Comparison of ENCODE assay signal across 21 mouse cellular contexts in the genomic region with DNA sequence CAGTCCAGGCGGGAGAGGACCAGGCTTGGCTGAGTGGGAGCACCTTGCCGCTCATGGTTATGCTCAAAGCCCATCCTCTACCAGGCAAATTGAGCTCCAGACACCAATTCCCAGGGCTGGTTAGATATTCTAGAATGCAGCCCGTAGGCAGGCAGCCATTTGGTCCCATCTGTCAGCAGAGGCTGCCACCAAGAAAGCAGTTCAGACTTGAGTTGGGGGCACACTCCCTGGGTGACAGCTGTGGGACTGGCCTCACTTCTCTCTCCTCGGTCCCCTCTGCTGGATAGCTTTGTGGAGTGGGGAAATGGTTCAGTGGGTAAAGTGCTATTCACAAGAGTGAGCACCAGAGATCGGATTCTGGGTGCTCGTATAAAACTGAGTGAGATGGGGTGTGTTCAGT. TPM values are rescaled to one million over a fixed set of nuclear protein-coding genes. Genes with fewer than 3 reads are reported as not detected.
DNase-seq lines count a peak whose midpoint lies in the region; ATAC-seq lines count a peak whose summit lies in the region.
"Had no signal": no experiment of that assay in that cellular context is flagged by ENCODE, and none has a peak within 500 bp of the region (broad histone marks: within the 10 kb centered on the region; RNA-seq: fewer than 3 reads in every experiment).

No protein-coding gene starts in this region.

- no peaks in the 10 kb centered on the region for H3K27me3 ChIP-seq in forebrain, embryonic 15.5 days
- H3K27me3 ChIP-seq in forebrain, embryonic 13.5 days = no peaks in the 10 kb centered on the region
- no peaks in the 10 kb centered on the region for H3K27me3 ChIP-seq in neural tube, embryonic 12.5 days (replicated peaks)
- H3K27me3 ChIP-seq in neural tube, embryonic 15.5 days (replicated peaks) = no peaks in the 10 kb centered on the region
- H3K27me3 ChIP-seq in hindbrain, embryonic 13.5 days = no peaks in the 10 kb centered on the region
- H3K27me3 ChIP-seq: liver, embryonic 12.5 days; midbrain, embryonic 12.5 days had no signal

- H3K4me2 ChIP-seq in forebrain, embryonic 15.5 days (replicated peaks) = no peak overlapping the region
- no peak overlapping the region for H3K4me2 ChIP-seq in forebrain, embryonic 13.5 days
- no peak overlapping the region for H3K4me2 ChIP-seq in neural tube, embryonic 12.5 days (replicated peaks)
- H3K4me2 ChIP-seq in neural tube, embryonic 15.5 days = no peak overlapping the region
- no peak overlapping the region for H3K4me2 ChIP-seq in hindbrain, embryonic 13.5 days
- H3K4me2 ChIP-seq: heart, embryonic 12.5 days; limb, embryonic 13.5 days; liver, embryonic 12.5 days; midbrain, embryonic 12.5 days had no signal

- DNase-seq in adrenal gland, adult 2 months = no peak
- DNase-seq: cerebellum, adult 18-20 months; cerebellum, postnatal 36 days; embryo, embryonic 11 days; gastrocnemius, postnatal 14 days; heart, postnatal 10 days; kidney, postnatal 25 days; lung, adult 18-20 months; lung, postnatal 10 days had no signal

- peaks cover 5% of the 10 kb centered on the region for H3K4me1 ChIP-seq in forebrain, embryonic 15.5 days
- H3K4me1 ChIP-seq in forebrain, embryonic 13.5 days = 0 out of 2 replicates have a peak, but pooled peaks cover 8% of the 10 kb centered on the region
- peaks cover 9% of the 10 kb centered on the region for H3K4me1 ChIP-seq in neural tube, embryonic 12.5 days
- H3K4me1 ChIP-seq in neural tube, embryonic 15.5 days = peaks cover 14% of the 10 kb centered on the region
- H3K4me1 ChIP-seq in hindbrain, embryonic 13.5 days (replicated peaks) = peaks cover 20% of the 10 kb centered on the region
- H3K4me1 ChIP-seq: heart, embryonic 12.5 days; liver, embryonic 12.5 days had no signal

- no peak overlapping the region for H3K9ac ChIP-seq in forebrain, embryonic 15.5 days (replicated peaks)
- H3K9ac ChIP-seq in forebrain, embryonic 13.5 days = no peak overlapping the region
- H3K9ac ChIP-seq in neural tube, embryonic 12.5 days = no peak overlapping the region
- no peak overlapping the region for H3K9ac ChIP-seq in neural tube, embryonic 15.5 days (replicated peaks)
- no peak overlapping the region for H3K9ac ChIP-seq in hindbrain, embryonic 13.5 days
- H3K9ac ChIP-seq: heart, embryonic 12.5 days; limb, embryonic 13.5 days; liver, embryonic 12.5 days; midbrain, embryonic 12.5 days had no signal

- no peaks in the 10 kb centered on the region for H3K9me3 ChIP-seq in forebrain, embryonic 15.5 days
- no peaks in the 10 kb centered on the region for H3K9me3 ChIP-seq in forebrain, embryonic 13.5 days (replicated peaks)
- H3K9me3 ChIP-seq in neural tube, embryonic 12.5 days = no peaks in the 10 kb centered on the region
- H3K9me3 ChIP-seq in neural tube, embryonic 15.5 days (replicated peaks) = no peaks in the 10 kb centered on the region
- no peaks in the 10 kb centered on the region for H3K9me3 ChIP-seq in hindbrain, embryonic 13.5 days
- H3K9me3 ChIP-seq: heart, embryonic 12.5 days; limb, embryonic 13.5 days; liver, embryonic 12.5 days; midbrain, embryonic 12.5 days had no signal

- peak overlapping the region; percentile 47 for H3K27ac ChIP-seq in forebrain, embryonic 15.5 days (replicated peaks)
- no peak overlapping the region for H3K27ac ChIP-seq in forebrain, embryonic 13.5 days
- 0 out of 2 replicates have a peak overlapping the region, but pooled peaks have one; percentile 7 for H3K27ac ChIP-seq in neural tube, embryonic 12.5 days
- no peak overlapping the region for H3K27ac ChIP-seq in neural tube, embryonic 15.5 days (replicated peaks)
- peak overlapping the region; percentile 10 for H3K27ac ChIP-seq in hindbrain, embryonic 13.5 days
- H3K27ac ChIP-seq: layer of hippocampus, adult 2 months; limb, embryonic 13.5 days; liver, embryonic 12.5 days had no signal

- H3K36me3 ChIP-seq in forebrain, embryonic 15.5 days = no peaks in the 10 kb centered on the region
- H3K36me3 ChIP-seq in forebrain, embryonic 13.5 days (ENCODE audit: poor library complexity, severe bottlenecking) = no peaks in the 10 kb centered on the region
- peaks cover 4% of the 10 kb centered on the region; the same call in 1 of the 2 replicates for H3K36me3 ChIP-seq in neural tube, embryonic 12.5 days
- no peaks in the 10 kb centered on the region for H3K36me3 ChIP-seq in neural tube, embryonic 15.5 days
- H3K36me3 ChIP-seq in hindbrain, embryonic 13.5 days = no peaks in the 10 kb centered on the region
- H3K36me3 ChIP-seq: heart, embryonic 12.5 days; limb, embryonic 13.5 days; liver, embryonic 12.5 days; midbrain, embryonic 12.5 days had no signal

- H3K4me3 ChIP-seq in forebrain, embryonic 15.5 days = no peak overlapping the region
- no peak overlapping the region for H3K4me3 ChIP-seq in forebrain, embryonic 13.5 days
- no peak overlapping the region for H3K4me3 ChIP-seq in neural tube, embryonic 12.5 days
- no peak overlapping the region for H3K4me3 ChIP-seq in neural tube, embryonic 15.5 days (replicated peaks)
- H3K4me3 ChIP-seq in hindbrain, embryonic 13.5 days = no peak overlapping the region
- H3K4me3 ChIP-seq: heart, embryonic 12.5 days; layer of hippocampus, adult 2 months; limb, embryonic 13.5 days; liver, embryonic 12.5 days; midbrain, embryonic 12.5 days had no signal

- 70% methylated on average over 6 of the region's 6 CpGs for WGBS in forebrain, embryonic 15.5 days
- 81% methylated on average over 6 of the region's 6 CpGs for WGBS in forebrain, embryonic 13.5 days
- 65% methylated on average over 6 of the region's 6 CpGs for WGBS in neural tube, embryonic 12.5 days
- 42% methylated on average over 6 of the region's 6 CpGs for WGBS in neural tube, embryonic 15.5 days
- WGBS in hindbrain, embryonic 13.5 days = 46% methylated on average over 6 of the region's 6 CpGs

- ATAC-seq in forebrain, embryonic 15.5 days (replicated peaks) = no peak; the same call in 1 of the 2 replicates
- no peak for ATAC-seq in forebrain, embryonic 13.5 days
- ATAC-seq in neural tube, embryonic 12.5 days (ENCODE audit: low FRiP score, low read depth) = no peak
- ATAC-seq in neural tube, embryonic 15.5 days (ENCODE audit: low FRiP score) = no peak
- ATAC-seq in hindbrain, embryonic 13.5 days (ENCODE audit: low FRiP score) = no peak
- ATAC-seq in frontal cortex, adult (ENCODE audit: low TSS enrichment) = no peak
- ATAC-seq: intestine, postnatal 0 days; liver, embryonic 12.5 days had no signal

RNA-seq across cellular contexts. Expression of gene Eya2, which starts 32.0 kb away (rescaled TPM):
- polyA plus RNA-seq in forebrain, embryonic 15.5 days (2015; fragmentation: Nextera tagmentation; extraction: Ambion mirVana) = 2.8 TPM in 2 replicates
- polyA plus RNA-seq in forebrain, embryonic 13.5 days (2015; fragmentation: Nextera tagmentation; extraction: Ambion mirVana) = 2.5 and 4.3 TPM in 2 replicates
- 23.8 and 36.7 TPM in 2 replicates for polyA plus RNA-seq in neural tube, embryonic 12.5 days (2016; fragmentation: Nextera tagmentation; extraction: Ambion mirVana)
- polyA plus RNA-seq in neural tube, embryonic 15.5 days (2015; fragmentation: Nextera tagmentation; extraction: Ambion mirVana) = 5.2 and 11.3 TPM in 2 replicates
- 12.8 and 13.1 TPM in 2 replicates for polyA plus RNA-seq in hindbrain, embryonic 13.5 days (2015; fragmentation: Nextera tagmentation; extraction: Ambion mirVana)
- total RNA-seq in adrenal gland, adult 2 months (2021) = 1 to 10 TPM; 2.9 to 3.8 TPM
- 5.6 and 7.8 TPM in 2 replicates for polyA plus RNA-seq in adrenal gland, adult 2 months (2012; rRNA removed)

Comparison
In these comparisons a context has a peak if more than half of its experiments do, and no peak if none do; other contexts are left out.
1. H3K27ac ChIP-seq: peak in forebrain, embryonic 15.5 days (single experiment), neural tube, embryonic 12.5 days (single experiment) and hindbrain, embryonic 13.5 days (single experiment); none in forebrain, embryonic 13.5 days (single experiment) and neural tube, embryonic 15.5 days (single experiment).